Mouse (Mus musculus) adrenal gland, postnatal 10 days (tissue): ENCODE measurements around the gene Kank2. TPM values are rescaled to one million over a fixed set of nuclear protein-coding genes. Genes with fewer than 3 reads are reported as not detected.

Source experiments
- DNase-seq: peaks from one replicate; pipeline ENCODE4 v3.0.0; 2021; ENCODE audit warnings: mixed read lengths
- total RNA-seq, 2 experiments: library from RNA; stranded (reverse); gene quantifications; 2 replicates each; pipeline ENCODE4 v1.2.3; 2021

Kank2 gene
- total RNA-seq, 2 experiments from 2014 or later, result 33.1 to 37.2 TPM

DNA sequence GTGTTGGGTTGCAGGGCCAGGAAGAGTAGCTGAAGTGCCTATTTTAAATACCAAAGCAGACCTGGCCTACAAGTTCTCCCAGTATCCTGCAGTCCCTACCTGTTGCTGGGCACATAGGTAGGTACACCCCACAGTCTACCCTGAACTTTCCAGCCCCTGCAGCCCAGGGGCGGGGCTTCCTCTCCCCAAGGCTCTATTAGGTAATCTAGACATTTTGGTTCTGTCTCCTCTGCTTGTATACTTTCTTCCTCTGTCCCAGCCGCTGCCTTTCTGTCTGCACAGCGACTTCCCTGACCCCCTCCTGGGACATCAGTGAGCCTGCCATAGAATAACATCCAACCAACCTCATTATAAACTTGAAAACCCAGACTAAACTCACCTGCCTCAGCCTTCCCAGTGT is 48.2 kb downstream of the Kank2 start:
- no peak for DNase-seq

- DNase-seq, result no peak
Measured at GRCm38 (mm10) chr9:21749382-21750118, 49.0 kb downstream of the Kank2 start.

GRCm38 (mm10) chr9:21748491-21748890 is 50.1 kb downstream of the Kank2 start:
- no peak for DNase-seq

DNA sequence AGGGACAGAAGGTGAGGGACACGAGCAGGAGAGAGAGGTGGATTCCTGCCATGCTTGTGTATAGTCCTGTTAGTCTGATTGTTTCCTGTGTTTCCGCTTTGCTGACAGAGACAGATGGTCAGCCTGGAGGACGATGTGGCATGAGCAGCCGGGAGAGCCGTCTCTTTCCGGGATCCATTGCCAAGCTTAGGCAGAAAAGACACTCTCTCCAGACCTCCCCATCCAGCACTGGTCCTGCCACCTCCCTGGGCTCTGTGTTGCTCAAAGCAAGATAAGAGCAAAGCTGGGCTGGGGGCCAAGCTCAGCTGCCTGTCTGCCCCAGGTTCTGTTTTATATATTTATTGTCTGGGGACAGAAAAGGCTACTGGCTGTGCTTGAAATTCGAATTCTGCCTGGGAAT is 50.5 kb downstream of the Kank2 start:
- DNase-seq, result peak; percentile 80

DNA sequence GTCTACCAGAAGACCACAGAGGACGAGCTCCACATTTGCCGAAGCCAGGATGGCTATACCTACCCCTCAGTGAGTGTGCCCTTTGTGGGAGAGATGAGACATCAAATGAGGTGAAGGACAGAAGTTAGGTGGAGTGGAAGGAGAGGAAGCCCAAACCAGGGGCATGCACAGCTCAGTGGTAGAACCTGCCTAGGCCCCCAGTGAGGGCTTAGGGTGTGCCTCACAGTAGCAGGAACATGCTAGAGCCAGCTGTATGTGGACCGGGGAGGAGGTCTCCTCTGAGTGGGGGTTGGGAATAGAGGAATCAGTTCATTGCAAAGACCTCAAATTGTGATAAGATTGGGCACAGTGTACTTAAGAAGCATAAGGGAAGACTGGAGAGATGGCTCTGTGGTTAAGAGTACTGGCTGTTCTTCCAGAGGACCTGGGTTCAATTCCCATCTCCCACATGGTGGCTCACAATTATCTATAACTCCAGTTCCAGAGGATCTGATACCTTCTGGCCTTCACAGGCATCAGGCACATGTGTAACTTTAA is 51.2 kb downstream of the Kank2 start:
- no peak for DNase-seq

DNA sequence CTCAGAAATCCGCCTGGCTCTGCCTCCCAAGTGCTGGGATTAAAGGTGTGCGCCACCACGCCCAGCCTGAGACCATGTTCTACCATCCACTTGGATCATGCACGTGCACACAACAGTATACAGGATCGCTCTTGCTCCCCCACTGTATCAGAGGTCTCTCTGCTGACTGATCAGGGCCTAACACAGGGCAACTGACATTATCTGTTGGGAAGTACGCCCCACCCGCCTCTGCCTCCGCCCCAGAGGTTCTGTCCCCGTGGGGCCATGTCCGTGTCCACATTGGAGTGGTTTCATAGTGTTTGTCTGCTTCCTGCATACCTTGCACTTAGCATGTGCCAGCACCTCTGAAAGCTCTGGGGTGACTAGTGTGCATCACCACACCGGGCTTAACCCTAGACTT is 57.0 kb downstream of the Kank2 start:
- DNase-seq, result no peak

DNA sequence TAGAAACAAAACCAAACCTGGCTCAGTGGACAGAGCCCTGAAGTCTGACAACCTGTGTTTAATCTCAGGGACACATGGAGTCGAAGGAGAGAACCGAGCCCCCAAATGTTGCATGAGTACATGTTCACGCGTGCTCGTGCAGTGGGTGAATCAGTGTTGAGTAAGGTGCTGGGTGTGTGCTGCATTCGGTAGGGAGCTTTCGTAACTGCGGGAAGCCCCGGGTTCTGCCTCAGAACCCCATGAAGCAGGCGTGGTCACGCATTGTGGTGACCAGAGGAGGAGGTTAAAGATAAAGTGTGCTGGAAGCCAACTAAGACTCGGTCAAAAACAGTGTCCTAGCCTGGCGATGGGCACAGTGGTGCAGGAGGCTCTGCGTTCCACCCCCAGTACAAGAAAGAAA is 58.1 kb downstream of the Kank2 start:
- DNase-seq, result no peak

DNA sequence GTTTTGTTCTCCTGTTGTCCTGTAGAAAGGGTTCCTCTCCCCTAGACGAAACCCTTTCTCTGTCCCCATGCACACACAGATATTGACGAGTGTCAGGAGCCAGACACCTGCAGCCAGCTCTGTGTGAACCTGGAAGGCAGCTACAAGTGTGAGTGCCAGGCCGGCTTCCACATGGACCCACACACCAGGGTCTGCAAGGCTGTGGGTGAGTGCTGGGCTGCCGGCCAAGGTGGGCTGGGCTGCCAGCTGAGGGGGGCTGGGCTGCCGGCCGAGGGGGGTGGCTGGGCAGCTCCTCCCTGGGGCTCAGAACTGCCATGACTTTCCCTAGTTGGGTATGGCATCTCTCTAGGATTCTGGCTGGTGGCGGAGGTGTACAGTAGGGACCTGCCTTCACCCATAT is 59.8 kb downstream of the Kank2 start:
- no peak for DNase-seq

GRCm38 (mm10) chr9:21737188-21737587 is 61.4 kb downstream of the Kank2 start:
- no peak for DNase-seq

DNA sequence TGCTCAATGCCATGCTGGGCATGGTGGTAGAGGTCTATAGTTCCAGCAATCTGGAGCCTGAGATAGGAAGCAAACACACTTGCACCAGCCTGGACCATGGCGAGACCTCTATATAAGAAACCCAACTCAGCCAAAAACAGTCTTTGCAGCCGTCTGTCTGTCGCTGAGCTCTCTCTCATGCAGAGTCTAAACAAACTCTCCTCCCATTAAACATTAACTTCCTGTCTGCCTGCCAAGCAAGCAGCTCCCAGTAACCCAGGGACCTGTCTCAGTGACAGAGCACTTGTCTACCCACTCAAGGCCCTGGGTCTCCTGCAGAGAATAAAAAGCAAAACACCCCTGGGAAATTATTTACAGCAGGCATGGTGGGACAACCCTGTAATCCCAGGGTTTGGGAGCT is 62.0 kb downstream of the Kank2 start:
- no peak for DNase-seq

- DNase-seq, result no peak
Measured at GRCm38 (mm10) chr9:21735126-21735525, 63.4 kb downstream of the Kank2 start.

GRCm38 (mm10) chr9:21733989-21734388 is 64.6 kb downstream of the Kank2 start:
- no peak for DNase-seq

- DNase-seq, result no peak
Measured at GRCm38 (mm10) chr9:21733446-21733845, 65.1 kb downstream of the Kank2 start.

GRCm38 (mm10) chr9:21732288-21732687 is 66.3 kb downstream of the Kank2 start:
- DNase-seq, result no peak

- peak; percentile 47 for DNase-seq
Measured at GRCm38 (mm10) chr9:21729264-21729663, 69.3 kb downstream of the Kank2 start.

DNA sequence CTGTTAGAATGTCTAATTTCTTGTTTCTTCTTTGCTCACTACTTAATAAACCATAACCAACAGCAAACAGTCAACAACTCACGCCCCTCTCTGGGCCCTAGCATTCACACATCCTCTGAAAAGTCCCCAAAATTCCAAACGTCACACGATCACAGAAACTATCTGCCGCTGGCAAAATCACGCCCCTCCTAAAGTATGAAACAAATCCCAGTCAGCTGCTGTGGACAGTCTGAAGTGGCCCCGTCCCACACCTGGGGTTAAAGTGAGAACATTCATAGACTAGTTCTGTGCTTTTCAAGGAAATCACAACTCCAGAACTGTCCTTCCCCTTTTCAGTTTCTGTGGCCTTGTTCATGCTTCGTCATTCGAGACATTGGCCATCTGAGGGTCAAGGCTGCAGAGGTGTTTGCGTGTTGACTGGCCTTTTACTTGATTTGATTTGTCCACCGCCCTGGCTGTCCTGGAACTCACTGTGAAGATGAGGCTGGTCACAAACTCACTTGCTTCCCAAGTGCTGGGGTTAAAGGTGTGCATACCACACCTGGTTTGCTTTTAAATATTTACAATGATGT is 70.2 kb downstream of the Kank2 start:
- DNase-seq, result no peak

- no peak for DNase-seq
Measured at GRCm38 (mm10) chr9:21726218-21726975, 72.1 kb downstream of the Kank2 start.

- DNase-seq, result no peak
Measured at GRCm38 (mm10) chr9:21725224-21726121, 73.1 kb downstream of the Kank2 start.

GRCm38 (mm10) chr9:21724147-21724536 is 74.4 kb downstream of the Kank2 start:
- peak; percentile 93 for DNase-seq

DNA sequence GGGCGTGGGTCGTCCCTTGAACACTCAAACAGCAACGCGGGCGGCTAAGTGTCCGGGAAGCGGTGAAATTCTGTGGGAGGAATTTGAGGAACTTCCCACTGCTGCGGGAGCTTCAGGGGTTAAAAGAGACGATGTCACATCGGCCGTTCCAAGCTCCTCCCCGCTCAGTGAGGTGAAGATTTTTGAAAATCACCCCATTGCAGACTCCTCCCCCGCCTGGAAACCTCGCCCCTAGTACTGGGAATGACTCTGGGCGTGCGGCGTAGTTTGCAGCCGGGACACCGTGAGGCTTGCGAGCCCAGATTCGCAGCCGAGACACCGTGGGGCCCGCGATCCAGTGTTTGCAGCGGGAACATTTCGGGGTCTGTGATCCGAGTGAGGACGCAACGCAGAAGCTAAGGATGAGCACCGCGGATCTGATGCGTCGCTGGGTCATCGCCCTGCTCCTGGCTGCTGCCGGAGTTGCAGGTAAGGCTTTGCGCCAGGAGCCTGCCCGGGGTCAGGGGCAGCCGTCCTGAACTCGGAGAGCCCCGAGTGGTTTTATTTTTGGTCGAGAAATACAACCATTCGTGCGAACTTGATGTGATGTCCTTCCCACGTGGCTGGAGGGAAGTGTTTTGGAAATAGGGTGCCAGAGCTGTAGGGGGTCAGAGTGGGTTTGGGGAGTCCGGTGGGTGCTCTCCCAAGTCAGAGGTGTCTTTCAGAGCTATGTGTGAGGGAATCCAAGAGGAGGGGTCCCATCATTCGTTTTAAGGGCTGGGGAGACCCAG is 75.0 kb downstream of the Kank2 start, which contains the start of gene Ldlr:
TSS of gene Ldlr (plus strand) at position 107 of the 770 bp plus-strand sequence.
- peak; percentile 91 for DNase-seq

DNA sequence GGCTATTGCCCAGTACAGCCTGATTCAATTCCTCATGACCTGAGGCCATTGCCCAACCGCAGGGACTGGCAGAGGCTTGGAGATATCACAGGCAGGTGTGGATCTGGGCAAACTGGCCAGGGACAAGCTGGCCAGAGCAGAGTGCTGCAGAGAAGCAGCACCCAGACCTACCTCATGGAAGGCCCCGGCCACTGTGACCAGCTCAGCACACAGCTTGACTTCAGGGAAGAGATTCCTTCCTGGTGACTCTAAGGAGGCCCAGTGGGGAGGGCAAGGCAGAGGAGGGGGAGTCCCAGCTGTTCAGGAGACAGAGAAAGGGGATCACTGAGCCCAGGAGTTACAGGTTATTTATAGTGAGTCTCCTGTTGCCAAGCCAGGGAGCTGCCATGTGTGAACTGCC is 77.5 kb downstream of the Kank2 start:
- DNase-seq, result no peak
